Mouse (Mus musculus) CH12.LX (cell line): ENCODE results near the gene Chic2.

Source experiments
- CTCF ChIP-seq, 2 experiments: IDR thresholded peaks in 1 of 2; conservative IDR thresholded peaks in 1 of 2; 2 replicates each; pipeline ENCODE4 v1.5.1; 2011 to 2012; ENCODE audit warnings: low read depth in 2 of 2, low read length in 2 of 2, improper control_type of control experiment in 1 of 2, inconsistent platforms in 1 of 2, mild to moderate bottlenecking in 1 of 2, moderate library complexity in 1 of 2
- IRF4 ChIP-seq: IDR thresholded peaks from 2 replicates; pipeline ENCODE4 v1.6.1; 2014; ENCODE audit warnings: low read depth, mild to moderate bottlenecking, inconsistent platforms, low read length, improper control_type of control experiment
- MAX ChIP-seq: IDR thresholded peaks from 2 replicates; pipeline ENCODE4 v1.6.1; 2011; ENCODE audit warnings: low read length, improper control_type of control experiment
- NRF1 ChIP-seq: IDR thresholded peaks from 2 replicates; pipeline ENCODE4 v1.6.1; 2014; ENCODE audit warnings: low read depth, mild to moderate bottlenecking, inconsistent platforms, low read length, improper control_type of control experiment, moderate library complexity

DNA sequence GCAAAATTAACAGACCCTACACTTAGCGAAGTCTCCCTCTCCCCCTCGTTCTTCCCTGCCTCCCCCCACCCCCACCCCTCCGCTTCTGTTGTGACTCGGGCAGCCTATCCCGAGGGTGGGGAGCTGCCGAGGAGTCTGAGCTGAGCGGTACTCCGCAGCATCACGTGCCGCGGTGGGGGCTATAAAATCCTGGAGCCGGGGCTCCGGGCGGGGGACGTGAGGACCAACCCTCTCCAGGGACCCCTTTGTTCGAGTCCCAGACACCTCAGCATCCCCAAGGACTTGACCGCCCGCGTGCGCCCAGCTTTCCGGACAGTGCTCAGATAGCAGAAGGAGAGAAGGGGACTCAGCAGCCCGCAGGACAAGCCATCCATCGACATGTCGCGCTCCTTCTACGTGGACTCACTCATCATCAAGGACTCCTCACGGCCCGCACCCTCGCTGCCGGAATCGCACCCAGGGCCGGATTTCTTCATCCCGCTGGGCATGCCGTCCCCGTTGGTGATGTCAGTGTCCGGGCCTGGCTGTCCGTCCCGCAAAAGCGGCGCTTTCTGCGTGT lies 30.9 kb upstream of the Chic2 start, which contains the start of gene Gsx2:
- TF ChIP-seq MAX, result no peak
- TF ChIP-seq CTCF (conservative IDR thresholded peaks at IDR 0.05 in 1 of 2, IDR thresholded peaks at IDR 0.05 in 1 of 2; ENCODE audit: low read depth in 2 of 2, low read length in 2 of 2), result no peak
- TF ChIP-seq IRF4, result no peak
- no peak for TF ChIP-seq NRF1
